Mouse (Mus musculus) thymus, adult 2 months (tissue): ENCODE measurements at regions not wholly inside any gene's neighbourhood (a gene's known extent, or its start where the extent isn't known, plus 50 kb on each side); places are given as distances from the start of the nearest gene placed in this dataset.

Source experiments
- CTCF ChIP-seq: fragments of 200-500 bp; IDR thresholded peaks from 2 replicates; pipeline ENCODE4 v1.5.1; 2012; ENCODE audit warnings: mild to moderate bottlenecking, control low read depth, low read length, moderate library complexity, borderline replicate concordance; ENCODE audit not compliant: control insufficient read depth, poor library complexity, insufficient read depth; ENCODE audit errors: extremely low read depth
- POLR2A ChIP-seq: fragments of 200-500 bp; IDR thresholded peaks from 2 replicates; pipeline ENCODE4 v1.6.1; 2012; ENCODE audit warnings: mild to moderate bottlenecking, low read length, control low read depth, moderate library complexity; ENCODE audit not compliant: control insufficient read depth, poor library complexity, insufficient read depth; ENCODE audit errors: extremely low read depth

DNA sequence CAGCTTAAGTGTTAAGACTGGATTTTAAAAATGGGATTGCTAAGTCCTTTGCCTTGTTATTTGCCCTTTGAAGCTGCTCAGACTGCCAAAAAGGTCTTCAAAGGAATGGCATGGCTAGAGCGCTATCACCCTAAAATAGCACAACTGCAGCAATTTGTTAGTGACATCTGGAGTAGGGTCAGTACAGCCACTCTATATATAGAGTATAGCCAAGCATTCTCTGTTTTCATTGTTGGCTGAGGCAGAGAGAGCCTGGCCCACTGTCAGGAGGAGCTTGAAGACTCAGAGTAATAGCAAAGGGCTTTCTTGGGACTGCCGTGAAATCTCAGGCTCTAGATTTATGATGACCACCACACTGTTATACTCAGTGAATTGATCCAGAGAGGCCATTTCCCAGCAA lies 90.6 kb upstream of the Usp47 start:
- TF ChIP-seq POLR2A (no peak), CTCF (no peak)
